Comparison of ENCODE assay signal across 9 mouse cellular contexts in the genomic region with DNA sequence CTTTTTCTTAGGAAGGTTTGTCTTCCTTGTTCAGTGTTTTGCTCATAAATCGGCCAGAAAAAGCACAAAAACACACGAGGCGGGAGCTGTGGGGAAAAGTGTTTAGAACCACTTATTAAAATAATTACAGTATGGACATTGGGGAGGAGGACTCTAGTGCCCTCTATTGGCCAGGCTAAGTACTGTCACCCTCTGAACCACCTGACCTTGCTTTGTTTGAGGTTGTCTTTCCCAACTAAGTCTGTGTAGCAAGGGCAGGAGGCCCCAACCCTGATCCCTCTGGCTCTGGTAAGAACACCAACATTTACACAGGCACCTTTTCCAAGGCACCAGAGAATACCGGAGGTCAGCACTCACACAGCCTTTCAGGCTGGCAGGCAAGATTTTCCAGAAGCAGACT. TPM values are rescaled to one million over a fixed set of nuclear protein-coding genes. Genes with fewer than 3 reads are reported as not detected.
DNase-seq lines count a peak whose midpoint lies in the region; ATAC-seq and TF ChIP-seq lines count a peak whose summit lies in the region.
"Had no signal": no experiment of that assay in that cellular context is flagged by ENCODE, and none has a peak within 500 bp of the region (broad histone marks: within the 10 kb centered on the region; RNA-seq: fewer than 3 reads in every experiment).

No protein-coding gene starts in this region.

- ATAC-seq in granulocyte monocyte progenitor cell, adult 5-6 weeks (replicated peaks; ENCODE audit: poor library complexity, severe bottlenecking) = peak; percentile 98
- ATAC-seq in liver, postnatal 0 days = peak; percentile 77

- no peak overlapping the region for H3ac ChIP-seq in C2C12 (ENCODE audit: control insufficient read depth, insufficient read length, low read depth)

- no peaks in the 10 kb centered on the region for H3K27me3 ChIP-seq in C2C12 (ENCODE audit: control insufficient read depth, insufficient read depth, insufficient read length)
- no peaks in the 10 kb centered on the region for H3K27me3 ChIP-seq in liver, postnatal 0 days (ENCODE audit: insufficient read depth, low read length)
- H3K27me3 ChIP-seq: embryonic facial prominence, embryonic 12.5 days had no signal

- no peak overlapping the region for H3K4me2 ChIP-seq in liver, postnatal 0 days (ENCODE audit: low read depth, low read length)
- H3K4me2 ChIP-seq: embryonic facial prominence, embryonic 12.5 days had no signal

- 35% methylated on average over 4 of the region's 4 CpGs for WGBS in liver, postnatal 0 days (ENCODE audit: insufficient replicate concordance)

- peak; percentile 35 for TF ChIP-seq CTCF in C2C12 (IDR thresholded peaks at IDR 0.05; ENCODE audit: control insufficient read depth, insufficient read depth, insufficient read length)
- peak; percentile 89 for TF ChIP-seq CTCF in liver, postnatal 0 days (IDR thresholded peaks at IDR 0.05; ENCODE audit: low read depth)

- no peaks in the 10 kb centered on the region for H3K79me3 ChIP-seq in C2C12 (ENCODE audit: low read depth)

- TF ChIP-seq EP300 in liver, postnatal 0 days (IDR thresholded peaks at IDR 0.05; ENCODE audit: low read depth) = no peak

- peaks cover 34% of the 10 kb centered on the region for H3K4me1 ChIP-seq in liver, postnatal 0 days (ENCODE audit: insufficient read depth)
- H3K4me1 ChIP-seq: embryonic facial prominence, embryonic 12.5 days had no signal

- peak; percentile 27 for DNase-seq in gastrocnemius, postnatal 10 days
- DNase-seq in gastrocnemius, postnatal 4 days (ENCODE audit: low spot score in 2 of 2) = no peak
- DNase-seq in adrenal gland, postnatal 10 days = peak; percentile 63
- DNase-seq in liver, postnatal 0 days = peak; percentile 64
- peak; percentile 29 to 52 for DNase-seq in spleen, postnatal 10 days (ENCODE audit: low spot score in 2 of 2)
- DNase-seq in frontal cortex, postnatal 25 days (ENCODE audit: low spot score in 2 of 2) = no peak

- no peaks in the 10 kb centered on the region for H3K36me3 ChIP-seq in C2C12 (ENCODE audit: control insufficient read depth, insufficient read depth)
- no peaks in the 10 kb centered on the region for H3K36me3 ChIP-seq in liver, postnatal 0 days (replicated peaks; ENCODE audit: insufficient read depth, low read length)
- H3K36me3 ChIP-seq: embryonic facial prominence, embryonic 12.5 days had no signal

- no peaks in the 10 kb centered on the region for H3K9me3 ChIP-seq in liver, postnatal 0 days (ENCODE audit: low read length)
- H3K9me3 ChIP-seq: embryonic facial prominence, embryonic 12.5 days had no signal

- no peak overlapping the region for H3K4me3 ChIP-seq in C2C12 (ENCODE audit: insufficient read depth, poor library complexity, severe bottlenecking)
- no peak overlapping the region for H3K4me3 ChIP-seq in liver, postnatal 0 days (ENCODE audit: low read depth, low read length)
- H3K4me3 ChIP-seq: embryonic facial prominence, embryonic 12.5 days had no signal

- no peaks in the 10 kb centered on the region for H3K79me2 ChIP-seq in C2C12 (ENCODE audit: control insufficient read depth, insufficient read depth)

- peak overlapping the region; percentile 84 for H3K27ac ChIP-seq in liver, postnatal 0 days (ENCODE audit: low read depth)
- H3K27ac ChIP-seq: embryonic facial prominence, embryonic 12.5 days had no signal

- no peak overlapping the region for H3K9ac ChIP-seq in liver, postnatal 0 days (replicated peaks)
- H3K9ac ChIP-seq: embryonic facial prominence, embryonic 12.5 days had no signal

TF ChIP-seq in C2C12, 6 proteins besides CTCF, POLR2A, EP300 and RAD21:
- TF ChIP-seq FOSL1 (IDR thresholded peaks at IDR 0.05; ENCODE audit: insufficient read depth, low read length, poor library complexity, severe bottlenecking) (no peak), MYOG (IDR thresholded peaks at IDR 0.05; ENCODE audit: control insufficient read depth, extremely low read depth, insufficient read length) (no peak), MYOD1 (IDR thresholded peaks at IDR 0.05; ENCODE audit: control insufficient read depth, insufficient read length, low read depth) (no peak), MAX (IDR thresholded peaks at IDR 0.05) (no peak), USF1 (IDR thresholded peaks at IDR 0.05; ENCODE audit: low read depth) (no peak), CEBPB (IDR thresholded peaks at IDR 0.05; ENCODE audit: low read depth) (no peak)

RNA-seq across cellular contexts. Expression of a gene that starts 28.6 kb away (rescaled TPM):
- 1 to 10 TPM; 3.1 to 4.3 TPM for total RNA-seq in gastrocnemius, postnatal 10 days (2021)
- 1 to 10 TPM; 3.3 to 3.9 TPM for total RNA-seq in gastrocnemius, postnatal 4 days (2021)
- polyA plus RNA-seq in C2C12 (2012; fragmentation: generic; extraction: Trizol) = not detected
- 10 to 100 TPM; 12.6 to 17.3 TPM for total RNA-seq in adrenal gland, postnatal 10 days (2021)
- 3.2 and 3.9 TPM in 2 replicates for total RNA-seq in granulocyte monocyte progenitor cell, adult 5-6 weeks (2014; fragmentation: Nextera tagmentation)
- total RNA-seq in granulocyte monocyte progenitor cell, adult 5-6 weeks (2017) = 2.4 and 2.9 TPM in 2 replicates
- polyA plus RNA-seq in liver, postnatal 0 days (2015; fragmentation: Nextera tagmentation; extraction: Ambion mirVana) = 109 and 110 TPM in 2 replicates

RNA-seq across cellular contexts. Expression of a gene that starts 33.7 kb away (rescaled TPM):
- total RNA-seq in gastrocnemius, postnatal 10 days (2021) = 10 to 100 TPM; 14.1 to 16.7 TPM
- total RNA-seq in gastrocnemius, postnatal 4 days (2021) = 10 to 100 TPM; 27.5 to 32.2 TPM
- 61.4 TPM for polyA plus RNA-seq in C2C12 (2012; fragmentation: generic; extraction: Trizol)
- 10 to 100 TPM; 32.4 to 32.9 TPM for total RNA-seq in adrenal gland, postnatal 10 days (2021)
- 966 and 1,044 TPM in 2 replicates for total RNA-seq in granulocyte monocyte progenitor cell, adult 5-6 weeks (2014; fragmentation: Nextera tagmentation)
- 864 and 928 TPM in 2 replicates for total RNA-seq in granulocyte monocyte progenitor cell, adult 5-6 weeks (2017)
- 57.7 and 58.2 TPM in 2 replicates for polyA plus RNA-seq in liver, postnatal 0 days (2015; fragmentation: Nextera tagmentation; extraction: Ambion mirVana)

Comparison
In these comparisons a context has a peak if more than half of its experiments do, and no peak if none do; other contexts are left out.
1. DNase-seq: peak in gastrocnemius, postnatal 10 days (single experiment), adrenal gland, postnatal 10 days (single experiment), liver, postnatal 0 days (single experiment) and spleen, postnatal 10 days (2 of 2); none in gastrocnemius, postnatal 4 days (0 of 2) and frontal cortex, postnatal 25 days (0 of 2).
2. RNA of a gene that starts 33.7 kb away (total RNA-seq): 864 to 1,044 TPM in granulocyte monocyte progenitor cell, adult 5-6 weeks; 32.4 to 32.9 TPM in adrenal gland, postnatal 10 days, 27.5 to 32.2 TPM in gastrocnemius, postnatal 4 days and 14.1 to 16.7 TPM in gastrocnemius, postnatal 10 days; every median in the first group is over 10 times any median in the second.